Mouse (Mus musculus) MEL (cell line): ENCODE results near the gene Cpped1. TPM values are rescaled to one million over a fixed set of nuclear protein-coding genes. Genes with fewer than 3 reads are reported as not detected.

Source experiments
- DNase-seq: peaks from one replicate; pipeline ENCODE4 v3.0.0; 2011; ENCODE audit warnings: low read depth, low spot score
- H3K27ac ChIP-seq: 2 replicates; pipeline ENCODE4 v1.5.1; 2012; ENCODE audit warnings: low read depth, mild to moderate bottlenecking, control low read depth, low read length, moderate library complexity; ENCODE audit not compliant: control insufficient read depth
- H3K27me3 ChIP-seq, 2 experiments: fragments of 150-350 bp in 1 of 2; sonication (generic) in 1 of 2; 2 replicates each; pipeline ENCODE4 v1.6.1; 2012; ENCODE audit warnings: low read length in 2 of 2, mild to moderate bottlenecking in 2 of 2, improper control_type of control experiment in 1 of 2, moderate library complexity in 1 of 2; ENCODE audit not compliant: insufficient read depth in 2 of 2, control insufficient read depth in 1 of 2
- H3K36me3 ChIP-seq, 2 experiments: 2 replicates each; pipeline ENCODE4 v1.6.1; 2012 to 2014; ENCODE audit warnings: low read length in 2 of 2, improper control_type of control experiment in 1 of 2, inconsistent platforms in 1 of 2, mild to moderate bottlenecking in 1 of 2; ENCODE audit not compliant: insufficient read depth in 2 of 2, control insufficient read depth in 1 of 2
- H3K4me1 ChIP-seq, 2 experiments: fragments of 150-350 bp in 1 of 2; sonication (generic) in 1 of 2; 2 replicates each; pipeline ENCODE4 v1.6.1; 2012; ENCODE audit warnings: low read length in 2 of 2, improper control_type of control experiment in 1 of 2, mild to moderate bottlenecking in 1 of 2; ENCODE audit not compliant: insufficient read depth in 2 of 2, control insufficient read depth in 1 of 2
- H3K4me3 ChIP-seq, 2 experiments: fragments of 150-350 bp in 1 of 2; sonication (generic) in 1 of 2; 2 replicates each; pipeline ENCODE4 v1.5.1; 2012; ENCODE audit warnings: low read depth in 2 of 2, low read length in 2 of 2, mild to moderate bottlenecking in 2 of 2, moderate library complexity in 2 of 2, control low read depth in 1 of 2, improper control_type of control experiment in 1 of 2; ENCODE audit not compliant: control insufficient read depth in 1 of 2, insufficient read depth in 1 of 2
- H3K79me2 ChIP-seq: 2 replicates; pipeline ENCODE4 v1.6.1; 2012; ENCODE audit warnings: mild to moderate bottlenecking, low read length, moderate library complexity; ENCODE audit not compliant: control insufficient read depth, poor library complexity, insufficient read depth
- H3K9ac ChIP-seq: 2 replicates; pipeline ENCODE4 v1.6.1; 2012; ENCODE audit warnings: low read depth, mild to moderate bottlenecking, control low read depth, low read length, moderate library complexity; ENCODE audit not compliant: control insufficient read depth, poor library complexity, severe bottlenecking
- H3K9me3 ChIP-seq: fragments of 150-350 bp; sonication (generic); replicated peaks from 2 replicates; pipeline ENCODE4 v1.6.1; 2012; ENCODE audit warnings: mild to moderate bottlenecking, low read length, improper control_type of control experiment, moderate library complexity; ENCODE audit not compliant: insufficient read depth
- BHLHE40 ChIP-seq: IDR thresholded peaks from 2 replicates; pipeline ENCODE4 v1.6.1; 2012; ENCODE audit warnings: low read depth, mild to moderate bottlenecking, inconsistent platforms, low read length, improper control_type of control experiment, borderline replicate concordance
- CHD1 ChIP-seq: IDR thresholded peaks from 2 replicates; pipeline ENCODE4 v1.6.1; 2012; ENCODE audit warnings: low read depth, mild to moderate bottlenecking, inconsistent platforms, low read length, improper control_type of control experiment
- CHD2 ChIP-seq: IDR thresholded peaks from 2 replicates; pipeline ENCODE4 v1.6.1; 2011; ENCODE audit warnings: low read length, improper control_type of control experiment
- CTCF ChIP-seq, 3 experiments: IDR thresholded peaks in 2 of 3; conservative IDR thresholded peaks in 1 of 3; 2 replicates each; pipeline ENCODE4 v1.5.1; 2011 to 2012; ENCODE audit warnings: low read length in 3 of 3, low read depth in 2 of 3, mild to moderate bottlenecking in 2 of 3, improper control_type of control experiment in 1 of 3, inconsistent platforms in 1 of 3, mixed read lengths in 1 of 3, moderate library complexity in 1 of 3; ENCODE audit not compliant: control insufficient read depth in 1 of 3, insufficient read depth in 1 of 3, poor library complexity in 1 of 3, severe bottlenecking in 1 of 3
- GATA1 ChIP-seq: IDR thresholded peaks from 2 replicates; pipeline ENCODE4 v1.6.1; 2011; ENCODE audit warnings: low read depth, low read length, improper control_type of control experiment
- HCFC1 ChIP-seq: IDR thresholded peaks from 2 replicates; pipeline ENCODE4 v1.6.1; 2012; ENCODE audit warnings: low read depth, mild to moderate bottlenecking, inconsistent platforms, low read length, improper control_type of control experiment, moderate library complexity
- MAFK ChIP-seq: IDR thresholded peaks from 2 replicates; pipeline ENCODE4 v1.6.1; 2011; ENCODE audit warnings: low read depth, mild to moderate bottlenecking, low read length, improper control_type of control experiment, borderline replicate concordance
- MAX ChIP-seq: IDR thresholded peaks from 2 replicates; pipeline ENCODE4 v1.6.1; 2011; ENCODE audit warnings: low read length, improper control_type of control experiment
- MAZ ChIP-seq: IDR thresholded peaks from 2 replicates; pipeline ENCODE4 v1.6.1; 2012; ENCODE audit warnings: low read depth, mild to moderate bottlenecking, inconsistent platforms, low read length, improper control_type of control experiment
- MEF2A ChIP-seq: IDR thresholded peaks from 2 replicates; pipeline ENCODE4 v1.6.1; 2014; ENCODE audit warnings: low read depth, mild to moderate bottlenecking, inconsistent platforms, low read length, improper control_type of control experiment; ENCODE audit not compliant: poor library complexity, insufficient replicate concordance, severe bottlenecking; ENCODE audit errors: extremely low read depth
- MYC ChIP-seq: IDR thresholded peaks from 2 replicates; pipeline ENCODE4 v1.6.1; 2011; ENCODE audit warnings: low read depth, mild to moderate bottlenecking, low read length, improper control_type of control experiment, moderate library complexity
- NELFE ChIP-seq: IDR thresholded peaks from 2 replicates; pipeline ENCODE4 v1.6.1; 2011; ENCODE audit warnings: low read depth, low read length, improper control_type of control experiment
- NRF1 ChIP-seq: IDR thresholded peaks from 2 replicates; pipeline ENCODE4 v1.6.1; 2014; ENCODE audit warnings: low read depth, mild to moderate bottlenecking, inconsistent platforms, low read length, improper control_type of control experiment, moderate library complexity; ENCODE audit not compliant: poor library complexity, insufficient read depth, severe bottlenecking
- POLR2A ChIP-seq, 2 experiments: IDR thresholded peaks; 2 replicates each; pipeline ENCODE4 v1.6.1; 2011 to 2012; ENCODE audit warnings: low read length in 2 of 2, mild to moderate bottlenecking in 2 of 2, control low read depth in 1 of 2, improper control_type of control experiment in 1 of 2, low read depth in 1 of 2, moderate library complexity in 1 of 2; ENCODE audit not compliant: control insufficient read depth in 1 of 2, insufficient read depth in 1 of 2, poor library complexity in 1 of 2
- POLR2AphosphoS2 ChIP-seq: IDR thresholded peaks from 2 replicates; pipeline ENCODE4 v1.6.1; 2011; ENCODE audit warnings: low read length, improper control_type of control experiment
- RAD21 ChIP-seq: IDR thresholded peaks from 2 replicates; pipeline ENCODE4 v1.6.1; 2011; ENCODE audit warnings: mild to moderate bottlenecking, low read depth, low read length, improper control_type of control experiment
- RCOR1 ChIP-seq: IDR thresholded peaks from 2 replicates; pipeline ENCODE4 v1.6.1; 2012; ENCODE audit warnings: low read depth, mild to moderate bottlenecking, inconsistent platforms, low read length, improper control_type of control experiment
- SIN3A ChIP-seq: IDR thresholded peaks from 2 replicates; pipeline ENCODE4 v1.6.1; 2012; ENCODE audit warnings: low read length, improper control_type of control experiment, inconsistent platforms
- SMC3 ChIP-seq: IDR thresholded peaks from 2 replicates; pipeline ENCODE4 v1.6.1; 2011; ENCODE audit warnings: low read depth, low read length, improper control_type of control experiment
- TAL1 ChIP-seq: IDR thresholded peaks from 2 replicates; pipeline ENCODE4 v1.6.1; 2012; ENCODE audit warnings: mild to moderate bottlenecking, inconsistent platforms, low read length, moderate library complexity, mixed read lengths
- TBP ChIP-seq: IDR thresholded peaks from 2 replicates; pipeline ENCODE4 v1.8.0; 2011; ENCODE audit warnings: low read depth, low read length, improper control_type of control experiment
- TCF12 ChIP-seq: IDR thresholded peaks from 2 replicates; pipeline ENCODE4 v1.6.1; 2014; ENCODE audit warnings: low read depth, mild to moderate bottlenecking, inconsistent platforms, low read length, improper control_type of control experiment, moderate library complexity
- USF1 ChIP-seq: IDR thresholded peaks from 2 replicates; pipeline ENCODE4 v1.6.1; 2014; ENCODE audit warnings: low read depth, mild to moderate bottlenecking, inconsistent platforms, low read length, improper control_type of control experiment, moderate library complexity
- ZC3H11A ChIP-seq: IDR thresholded peaks from 2 replicates; pipeline ENCODE4 v1.6.1; 2012; ENCODE audit warnings: low read depth, mild to moderate bottlenecking, inconsistent platforms, low read length, improper control_type of control experiment
- ZKSCAN1 ChIP-seq: IDR thresholded peaks from 2 replicates; pipeline ENCODE4 v1.6.1; 2012; ENCODE audit warnings: low read depth, mild to moderate bottlenecking, inconsistent platforms, low read length, improper control_type of control experiment, moderate library complexity
- ZMIZ1 ChIP-seq: IDR thresholded peaks from 2 replicates; pipeline ENCODE4 v1.6.1; 2012; ENCODE audit warnings: low read depth, mild to moderate bottlenecking, inconsistent platforms, low read length, improper control_type of control experiment, moderate library complexity
- polyA plus RNA-seq, 2 experiments: library from polyadenylated mRNA; stranded (reverse) in 1 of 2; unstranded in 1 of 2; fragments of >175 nt in 1 of 2; fragments of >200 nt in 1 of 2; gene quantifications; 2 replicates each; pipeline versions ENCODE4 v1.2.1 to v1.2.4; 2012; ENCODE audit warnings: low replicate concordance in 2 of 2, low read depth in 1 of 2; ENCODE audit not compliant: insufficient read length in 2 of 2, insufficient read depth in 1 of 2, missing spikeins in 1 of 2
- total RNA-seq: library from RNA; depleted of rRNA; stranded (reverse); fragments of 300-350 nt; gene quantifications from 2 replicates; pipeline ENCODE4 v1.2.3, GENCODE M21; 2012

The Cpped1 gene
- total and polyA plus RNA-seq, 3 experiments: 14.1 to 29.9 TPM; not detected in 1

DNA sequence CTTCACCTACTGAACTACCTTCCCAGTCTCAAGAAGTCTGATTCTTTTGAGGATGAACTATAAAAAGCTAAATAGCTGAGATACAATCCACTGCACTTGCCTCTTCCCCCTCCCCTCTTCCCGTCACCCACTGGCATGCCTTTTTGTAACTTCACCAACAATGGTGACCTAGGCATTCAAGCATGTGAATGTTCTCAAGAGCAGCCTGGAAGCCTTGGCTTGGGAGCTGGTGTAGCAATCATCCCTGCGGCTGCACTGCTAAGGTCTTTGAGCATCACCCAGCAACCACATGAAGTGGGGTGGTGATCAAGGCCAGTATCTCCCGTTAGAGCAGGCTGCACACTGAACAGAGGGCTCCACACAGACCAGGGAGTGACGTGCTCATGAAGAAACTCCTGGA lies 114.6 kb downstream of the Cpped1 start:
- Histone ChIP-seq H3K36me3 (no peaks in the 10 kb centered on the region), H3K27me3 (no peaks in the 10 kb centered on the region), H3K79me2 (no peaks in the 10 kb centered on the region), H3K27ac (no peak overlapping the region), H3K9me3 (no peaks in the 10 kb centered on the region), H3K4me1 (peaks cover 0 to 2% of the 10 kb centered on the region in 2 experiments; a peak in 2 of 4 replicates), H3K9ac (no peak overlapping the region), H3K4me3 (no peak overlapping the region)
- DNase-seq: no peak
- TF ChIP-seq CHD1: no peak
- no peak for TF ChIP-seq RCOR1
- no peak for TF ChIP-seq ZKSCAN1
- no peak for TF ChIP-seq MEF2A
- TF ChIP-seq NELFE: no peak
- TF ChIP-seq MAZ: no peak
- TF ChIP-seq ZC3H11A: no peak
- no peak for TF ChIP-seq CTCF (IDR thresholded peaks at IDR 0.05 in 2 of 3, conservative IDR thresholded peaks at IDR 0.05 in 1 of 3; ENCODE audit: control insufficient read depth in 1 of 3, insufficient read depth in 1 of 3, low read depth in 2 of 3, low read length in 3 of 3, poor library complexity in 1 of 3, severe bottlenecking in 1 of 3)
- TF ChIP-seq CHD2: no peak
- TF ChIP-seq TAL1: no peak
- TF ChIP-seq SMC3: no peak
- TF ChIP-seq TBP: no peak

DNA sequence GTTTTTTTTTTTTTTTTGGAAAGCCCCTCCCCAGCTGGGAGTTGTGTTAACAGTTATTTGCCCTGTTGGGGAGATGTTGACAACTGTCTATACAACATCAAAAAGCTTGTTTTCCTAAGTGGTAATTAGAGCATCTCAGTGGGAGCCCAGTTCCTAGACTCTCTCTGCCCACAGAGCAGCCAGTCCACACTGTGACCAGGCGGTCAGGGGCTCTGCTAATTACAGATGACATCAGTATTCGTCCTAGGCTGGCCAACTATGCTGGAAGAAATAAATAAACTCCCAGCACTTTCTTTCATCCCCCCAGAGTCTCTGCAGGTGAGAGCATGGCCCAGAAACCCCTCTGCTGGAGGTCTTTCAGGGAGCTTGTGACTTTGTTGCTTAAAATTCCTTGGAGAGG lies 115.9 kb downstream of the Cpped1 start:
- no peaks in the 10 kb centered on the region for H3K36me3 ChIP-seq

More for the DNA sequence above, 115.9 kb downstream of the Cpped1 start:
- no peaks in the 10 kb centered on the region for H3K9me3 ChIP-seq
- H3K79me2 ChIP-seq: no peaks in the 10 kb centered on the region
- DNase-seq: no peak
- H3K9ac ChIP-seq: no peak overlapping the region
- no peaks in the 10 kb centered on the region for H3K27me3 ChIP-seq
- no peak overlapping the region for H3K27ac ChIP-seq
- TF ChIP-seq ZC3H11A (no peak), MAX (no peak), POLR2AphosphoS2 (no peak), NRF1 (no peak), BHLHE40 (no peak), USF1 (no peak), MYC (no peak), CHD1 (no peak), HCFC1 (no peak), TCF12 (no peak), CTCF (IDR thresholded peaks at IDR 0.05 in 2 of 3, conservative IDR thresholded peaks at IDR 0.05 in 1 of 3; ENCODE audit: control insufficient read depth in 1 of 3, insufficient read depth in 1 of 3, low read depth in 2 of 3, low read length in 3 of 3, poor library complexity in 1 of 3, severe bottlenecking in 1 of 3) (no peak), POLR2A (IDR thresholded peaks at IDR 0.05; ENCODE audit: control insufficient read depth in 1 of 2, insufficient read depth in 1 of 2, low read depth in 1 of 2, low read length in 2 of 2, poor library complexity in 1 of 2) (no peak), SIN3A (no peak), ZKSCAN1 (no peak), RAD21 (no peak), GATA1 (no peak), ZMIZ1 (no peak), MAFK (no peak)
- peaks cover 0 to 2% of the 10 kb centered on the region in 2 experiments; a peak in 2 of 4 replicates for H3K4me1 ChIP-seq
- H3K4me3 ChIP-seq: no peak overlapping the region
